Mouse (Mus musculus) heart, postnatal 0 days (tissue): Measurements from ENCODE around the gene Iffo2.
A peak's percentile ranks its signal among the peaks of the same experiment; 100 is the strongest.

Experiments
- CTCF ChIP-seq: IDR thresholded peaks from 2 replicates; pipeline ENCODE4 v1.5.1; 2016; ENCODE audit warnings: antibody characterized with exemption, control low read depth, low read depth
- EP300 ChIP-seq: IDR thresholded peaks from 2 replicates; pipeline ENCODE4 v1.6.1; 2016; ENCODE audit warnings: antibody characterized with exemption, low read depth

GRCm38 (mm10) chr4:139580663-139581336, 50.5 kb downstream of the Iffo2 start:
- TF ChIP-seq CTCF (no peak), EP300 (peak; percentile 43; the same call in 1 of the 2 replicates)
